Mouse (Mus musculus) heart, adult 18-20 months (tissue): ENCODE measurements at regions not wholly inside any gene's neighbourhood (a gene's known extent, or its start where the extent isn't known, plus 50 kb on each side); places are given as distances from the start of the nearest gene placed in this dataset.

ENCODE experiments used
- DNase-seq, 2 experiments: peaks; one replicate each; pipeline ENCODE4 v3.0.0; 2021 to 2022; ENCODE audit warnings: mixed read lengths in 1 of 2

DNA sequence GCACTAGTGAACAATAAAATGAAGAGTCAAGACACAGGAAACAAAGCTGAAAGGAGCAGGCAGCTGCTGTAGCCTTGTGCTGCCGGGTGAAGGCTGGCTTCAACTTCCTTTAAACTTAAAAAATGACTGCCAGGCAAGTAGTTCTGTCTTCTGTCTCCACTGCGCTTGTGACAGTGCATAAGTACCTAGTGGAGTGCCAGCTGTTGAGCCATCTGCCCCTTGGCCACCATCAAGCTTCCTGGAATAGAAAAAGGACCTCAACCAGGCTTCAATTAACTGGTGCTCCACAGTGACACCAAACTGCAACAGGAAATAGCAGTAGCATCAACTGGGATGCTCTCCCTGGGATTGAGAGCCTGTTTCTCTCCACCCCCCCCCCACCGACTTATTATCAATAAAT, 616.8 kb upstream of the Tle4 start:
- no peak for DNase-seq

DNA sequence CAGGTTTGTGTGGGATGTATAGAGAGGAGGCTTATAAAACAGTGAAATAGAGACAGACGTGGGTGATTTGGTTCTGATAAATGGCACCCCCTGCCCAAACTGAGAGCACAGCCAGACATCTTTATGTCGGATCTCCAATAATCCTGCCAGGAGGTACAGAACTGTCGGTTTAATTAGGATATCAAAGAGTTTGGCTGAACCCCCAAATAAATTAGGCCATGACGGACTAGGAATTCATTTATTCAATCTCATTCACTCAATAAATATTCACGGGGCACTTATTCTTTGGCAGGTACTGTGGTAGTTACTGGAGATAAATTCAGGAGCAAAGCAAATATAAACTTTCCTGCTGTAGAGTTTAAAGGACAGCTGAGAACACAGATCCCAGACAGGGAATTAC, 615.0 kb upstream of the Tle4 start:
- no peak for DNase-seq

DNA sequence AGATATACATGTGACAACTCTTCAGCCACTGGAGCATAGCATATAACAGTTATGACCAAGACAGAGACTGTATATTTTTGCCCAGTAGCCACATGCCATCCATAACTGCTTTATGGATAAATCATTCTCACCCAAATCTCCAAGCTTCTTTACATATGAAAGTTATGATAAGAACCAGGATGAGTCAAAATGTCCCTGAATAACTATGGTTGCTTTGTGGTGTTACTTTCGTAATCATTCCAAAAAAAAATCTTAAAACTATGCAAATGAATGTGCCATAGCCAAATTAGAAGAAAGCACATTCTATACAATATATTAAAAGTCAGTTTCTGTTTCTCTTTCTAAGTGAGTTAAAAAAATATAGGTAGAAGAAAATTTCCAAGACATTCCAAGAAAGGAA, 605.2 kb upstream of the Tle4 start:
- DNase-seq = no peak

DNA sequence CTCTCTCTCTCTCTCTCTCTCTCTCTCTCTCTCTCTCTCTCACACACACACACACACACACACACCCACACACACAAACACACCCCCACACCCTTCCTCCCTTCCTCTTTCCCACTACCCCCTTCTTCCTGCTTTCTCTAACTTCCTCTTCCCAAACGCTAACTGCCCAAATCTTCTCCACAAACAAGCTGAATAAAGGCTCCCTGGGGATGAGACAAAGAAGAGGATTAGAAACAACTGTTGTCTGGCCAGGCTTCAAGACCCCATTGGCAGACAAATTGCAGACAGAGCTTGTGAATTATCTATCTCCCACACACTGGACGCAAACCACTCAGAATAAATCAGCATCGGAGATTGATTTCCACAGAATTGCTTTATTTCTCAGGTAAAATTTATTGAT, 603.4 kb upstream of the Tle4 start:
- DNase-seq = peak; percentile 8 to 19

DNA sequence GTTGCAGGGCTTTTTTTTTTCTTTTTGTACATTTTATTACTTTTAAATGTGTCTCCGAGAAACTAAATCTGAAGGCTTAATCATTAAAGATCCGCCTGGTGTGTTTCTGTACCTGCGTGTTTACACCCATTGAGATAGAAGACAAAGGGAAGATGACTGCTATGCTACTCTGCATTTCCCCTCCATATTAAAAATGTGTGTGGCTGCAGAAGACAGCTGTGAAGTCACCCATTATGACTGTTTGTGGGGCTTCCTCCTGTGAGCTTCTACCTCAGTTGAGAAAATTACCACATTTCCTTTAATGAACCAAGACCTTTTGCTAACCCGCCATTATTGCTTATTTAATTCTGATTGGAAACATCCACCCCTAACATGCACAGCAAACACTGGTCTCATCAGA, 602.9 kb upstream of the Tle4 start:
- no peak for DNase-seq

DNA sequence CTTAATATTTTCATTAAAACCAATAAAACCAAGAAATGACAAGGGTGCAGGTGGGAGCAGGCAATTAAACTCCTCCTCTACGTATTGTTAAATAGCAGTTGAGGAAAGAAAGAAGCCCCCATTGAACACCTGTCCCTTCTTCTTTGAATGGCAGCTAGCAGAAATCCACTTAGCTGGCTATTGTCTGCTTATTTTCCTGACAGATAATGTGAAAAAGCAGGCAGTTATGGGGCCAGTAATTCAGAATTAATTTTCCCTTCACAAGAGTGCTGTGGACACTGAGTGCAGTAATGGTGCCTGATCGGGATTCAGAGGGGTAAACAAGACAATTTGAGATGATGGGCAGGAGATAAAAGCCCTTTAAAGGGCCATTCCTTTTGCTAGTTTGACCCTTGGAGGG, 602.5 kb upstream of the Tle4 start:
- DNase-seq = no peak

DNA sequence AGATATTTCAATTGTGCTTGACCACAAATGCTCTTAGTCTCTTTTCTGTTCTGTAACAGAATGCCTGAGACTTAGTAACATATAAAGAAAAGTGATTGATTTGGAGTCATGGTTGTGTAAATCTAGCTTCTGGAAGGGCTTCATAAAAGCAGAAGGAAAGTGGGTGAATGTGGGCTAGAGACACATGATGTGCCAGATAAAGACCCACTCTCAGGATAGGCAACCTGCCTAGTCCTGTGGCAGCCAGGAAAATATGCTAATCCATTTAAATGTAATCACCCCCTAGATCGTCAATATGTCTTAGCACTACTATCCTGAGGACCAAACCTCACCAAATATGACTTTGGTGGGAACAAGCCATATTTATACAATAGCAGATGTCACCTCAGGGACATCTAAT, 601.8 kb upstream of the Tle4 start:
- no peak for DNase-seq

DNA sequence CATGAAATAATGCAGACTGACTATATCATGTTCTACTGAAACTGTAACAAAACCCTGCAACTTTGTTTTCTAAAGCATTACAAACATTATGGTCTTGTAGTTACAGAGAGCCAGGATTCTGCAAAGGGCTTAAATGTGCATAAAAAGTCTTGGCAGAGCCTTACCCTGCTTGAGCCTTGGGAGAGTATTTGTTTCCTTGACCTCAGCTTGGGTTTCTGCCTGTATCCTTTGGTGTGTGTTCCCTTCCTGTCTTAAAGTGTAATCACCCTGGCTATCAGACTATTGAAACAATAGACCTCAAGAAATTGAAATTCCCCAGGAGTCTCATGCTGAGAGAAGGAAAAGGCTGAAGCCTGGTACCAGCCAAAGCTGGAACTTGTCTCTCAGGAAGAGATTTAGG, 577.4 kb upstream of the Tle4 start:
- DNase-seq = no peak

DNA sequence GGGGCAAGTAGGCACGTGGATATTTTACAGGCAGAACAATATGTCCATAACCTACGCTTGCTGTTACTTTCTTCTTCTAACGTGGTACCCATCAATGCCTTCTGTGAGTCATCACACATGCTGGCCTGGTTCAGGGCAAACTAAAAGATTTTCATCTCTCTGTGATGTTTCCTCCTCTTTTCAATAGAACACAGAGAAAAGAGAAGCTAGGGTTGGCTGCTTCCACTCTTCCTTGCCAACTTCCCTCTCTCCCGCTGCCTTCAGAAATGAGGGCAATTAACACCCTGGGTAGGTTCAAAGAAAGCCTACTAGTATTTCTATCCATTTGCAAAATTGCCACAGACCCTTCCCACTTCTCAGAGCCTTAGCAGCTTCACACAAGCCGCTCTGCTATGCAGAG, 575.5 kb upstream of the Tle4 start:
- no peak for DNase-seq

DNA sequence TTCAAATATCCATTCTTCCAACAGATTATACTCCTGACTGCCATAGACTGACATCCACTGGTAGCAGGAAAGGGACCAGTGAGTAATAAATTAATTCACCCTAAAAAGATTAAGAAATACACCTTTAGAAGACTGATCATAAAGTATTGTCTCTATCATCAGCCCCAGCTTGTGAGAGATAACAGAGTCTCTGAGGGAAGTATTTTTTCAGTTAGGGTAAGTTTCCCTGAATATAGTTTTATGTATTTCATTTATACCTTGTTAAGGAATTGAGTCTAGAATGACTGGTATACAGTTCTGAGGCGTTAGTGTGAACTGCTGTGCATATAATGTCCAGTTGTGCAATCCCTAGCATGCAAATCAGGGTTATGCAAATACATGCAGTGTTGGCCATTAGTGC, 569.3 kb upstream of the Tle4 start:
- DNase-seq = no peak

DNA sequence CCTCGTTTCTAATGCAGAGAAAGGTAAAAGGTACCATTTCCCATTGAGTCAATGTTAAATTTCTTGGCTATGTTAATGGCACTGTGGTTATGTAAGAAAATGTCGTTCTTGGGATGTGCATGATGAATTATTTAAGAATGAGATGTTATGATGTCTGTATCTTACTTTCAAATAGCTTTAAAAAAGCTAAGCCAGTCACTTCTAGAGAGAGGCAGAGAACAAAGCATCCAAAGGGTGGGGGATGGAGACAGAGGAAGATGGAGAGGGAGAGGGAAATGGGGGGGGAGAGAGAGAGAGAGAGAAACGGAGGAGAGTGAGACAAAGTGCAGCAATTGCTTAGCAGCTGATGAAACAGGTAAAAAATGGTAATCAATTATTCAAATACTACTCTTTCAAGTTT, 562.8 kb upstream of the Tle4 start:
- DNase-seq = no peak

DNA sequence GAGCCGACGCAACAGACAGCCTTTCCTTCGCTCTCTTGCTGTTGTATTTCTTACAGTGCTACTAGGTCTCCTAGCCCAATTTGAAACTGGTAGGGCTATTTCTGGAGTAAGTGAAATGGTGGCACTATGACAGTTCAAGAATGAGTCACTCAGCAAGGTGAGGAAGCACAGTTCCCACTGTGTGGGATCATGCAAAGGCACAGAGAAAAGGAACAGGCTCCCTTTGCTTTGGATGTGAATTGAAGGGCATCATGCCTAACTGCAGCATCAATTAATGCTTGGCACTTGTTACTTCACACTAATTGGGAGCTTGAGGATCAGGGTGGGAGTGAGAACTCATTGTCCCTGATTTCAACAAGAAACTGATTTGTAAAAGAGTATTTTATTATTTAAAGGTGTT, 560.8 kb upstream of the Tle4 start:
- DNase-seq = no peak

DNA sequence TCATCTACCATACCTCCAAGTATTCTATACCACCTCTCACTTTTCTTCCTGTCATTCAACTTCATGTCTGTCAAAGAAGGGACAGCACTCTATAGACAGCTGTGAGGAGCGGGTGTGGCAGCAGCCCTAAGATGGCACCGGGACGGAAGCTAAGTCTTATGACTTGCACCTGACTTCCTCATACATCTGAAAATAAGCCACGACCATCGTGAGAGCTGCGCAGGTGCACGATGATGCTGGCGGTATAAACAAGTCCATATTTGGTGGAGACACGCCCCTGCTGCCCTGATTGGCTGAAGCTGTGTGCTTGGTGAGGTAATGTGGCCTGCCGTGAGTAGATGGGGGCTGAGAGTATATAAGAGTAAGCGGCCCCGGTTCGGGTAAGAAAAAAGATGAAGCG, 560.3 kb upstream of the Tle4 start:
- DNase-seq = no peak

DNA sequence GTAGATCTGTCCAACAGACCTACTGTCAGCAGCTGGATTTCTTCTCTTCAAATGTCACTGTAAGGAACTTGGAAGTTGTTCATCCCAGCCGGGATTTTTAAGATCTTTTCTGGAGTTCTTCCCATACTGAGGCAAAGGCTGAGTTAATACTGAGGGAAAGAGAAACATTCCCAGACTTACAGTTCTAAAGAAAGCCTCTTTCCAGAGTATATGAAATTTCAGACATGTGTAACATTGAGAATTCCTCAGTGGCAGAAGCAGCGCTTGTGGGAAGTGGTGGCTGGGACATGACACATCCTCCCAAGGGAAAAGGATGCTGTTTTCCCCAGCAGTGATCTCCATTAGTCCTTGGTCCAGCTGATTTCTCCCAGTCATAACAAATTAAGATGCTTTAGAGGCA, 556.8 kb upstream of the Tle4 start:
- peak; percentile 5 to 13 for DNase-seq

DNA sequence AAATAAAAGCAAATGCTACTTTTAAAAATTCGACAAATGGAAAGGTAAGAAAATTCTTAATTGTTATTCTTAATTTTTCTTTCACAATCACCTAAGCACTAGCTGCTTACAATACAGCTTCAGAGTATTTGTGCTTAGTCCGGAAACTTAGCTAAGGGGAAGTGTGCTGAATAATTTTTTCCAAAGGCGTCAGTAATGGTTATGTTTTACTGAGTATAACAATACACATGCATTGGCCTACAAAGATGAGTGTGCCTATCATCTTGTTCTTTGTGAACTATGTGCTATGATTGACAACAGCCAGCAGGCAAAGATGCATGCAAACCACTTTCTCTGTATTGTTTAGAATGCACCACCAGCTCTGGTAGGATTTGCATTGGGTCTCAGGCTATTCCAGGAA, 548.5 kb upstream of the Tle4 start:
- no peak for DNase-seq

DNA sequence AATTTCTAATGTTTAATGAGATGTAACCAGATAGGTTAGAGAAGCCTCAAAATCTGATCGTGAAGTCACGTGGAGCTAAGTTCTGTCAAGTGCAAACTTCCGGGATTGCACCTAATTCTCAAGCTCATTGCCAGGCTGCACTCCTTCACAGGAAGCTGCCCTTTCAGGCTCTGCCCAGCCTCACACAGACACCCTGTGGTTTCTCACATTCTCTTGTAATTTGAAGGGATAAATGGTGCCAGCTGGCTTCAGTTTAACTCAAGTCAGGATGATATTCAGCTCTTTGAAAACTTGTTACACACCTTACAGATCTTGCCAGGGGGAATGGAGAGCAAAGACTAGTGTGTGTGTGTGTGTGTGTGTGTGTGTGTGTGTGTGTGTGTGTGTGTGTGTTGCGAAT, 529.3 kb upstream of the Tle4 start:
- no peak for DNase-seq

DNA sequence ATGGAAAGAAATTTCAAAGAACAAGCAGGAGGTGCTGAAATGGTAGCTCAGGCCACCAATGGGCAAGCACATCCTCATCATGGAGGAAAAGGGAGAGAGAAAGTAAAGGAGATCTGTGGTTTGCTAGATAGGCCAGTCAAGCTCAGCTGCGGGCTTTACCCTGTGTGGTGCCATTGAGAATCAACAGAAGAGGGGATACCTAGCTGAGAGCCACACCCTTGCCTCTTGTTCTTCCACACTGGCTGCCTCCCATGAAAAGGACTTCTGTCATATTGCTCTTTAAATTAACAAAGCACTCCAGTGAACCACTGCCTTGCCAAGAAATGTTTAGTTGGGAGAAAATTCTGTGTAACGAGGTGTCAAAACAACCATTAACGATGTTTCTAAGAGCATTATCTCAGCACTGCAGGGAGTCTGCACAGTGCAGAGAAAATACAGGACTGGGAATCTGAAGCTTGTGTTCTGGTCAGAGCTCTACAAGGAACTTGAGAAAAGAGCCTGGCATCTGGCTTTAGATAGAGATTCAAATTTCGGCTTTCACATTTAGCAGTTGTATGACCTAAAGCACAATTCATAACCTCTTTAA, 510.7 kb upstream of the Tle4 start:
- DNase-seq = no peak

DNA sequence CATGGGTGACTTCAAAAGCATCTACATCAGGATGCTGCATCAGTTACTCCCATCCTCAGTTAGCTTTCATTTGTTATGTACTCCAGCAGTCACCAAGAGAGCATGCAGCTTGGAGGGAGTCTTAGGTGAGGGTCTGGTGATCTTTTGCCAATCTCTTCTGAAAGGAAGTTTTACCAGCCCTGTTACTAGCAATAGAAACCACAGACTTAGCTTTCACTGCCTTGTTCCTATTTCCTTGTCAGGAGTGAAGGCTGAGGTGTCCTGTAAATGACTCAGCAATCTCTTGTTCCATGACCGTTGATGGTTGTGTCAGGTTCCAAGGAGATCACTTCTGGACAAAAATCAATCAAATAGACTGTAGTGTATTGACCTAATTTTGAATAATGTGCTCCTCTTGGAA, 497.2 kb upstream of the Tle4 start:
- no peak for DNase-seq

DNA sequence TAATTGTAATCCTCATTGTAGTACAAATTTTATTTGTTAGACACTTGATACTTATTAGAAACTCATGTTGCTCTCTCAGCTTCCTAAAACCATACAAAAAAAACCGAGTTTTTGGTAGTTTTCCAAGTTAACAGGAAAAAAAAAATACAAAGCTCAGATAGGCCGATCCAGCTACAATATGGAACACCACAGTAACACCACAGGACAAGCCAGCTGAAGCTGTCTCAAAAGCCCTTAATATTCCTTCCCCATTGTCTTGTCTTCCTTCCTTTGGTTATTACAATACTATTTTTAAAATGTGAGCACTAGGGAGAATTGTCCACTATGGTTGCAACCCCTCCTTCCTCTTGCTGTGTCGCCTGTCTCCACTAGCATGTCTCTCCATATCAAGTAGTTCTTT, 495.7 kb upstream of the Tle4 start:
- DNase-seq = no peak

DNA sequence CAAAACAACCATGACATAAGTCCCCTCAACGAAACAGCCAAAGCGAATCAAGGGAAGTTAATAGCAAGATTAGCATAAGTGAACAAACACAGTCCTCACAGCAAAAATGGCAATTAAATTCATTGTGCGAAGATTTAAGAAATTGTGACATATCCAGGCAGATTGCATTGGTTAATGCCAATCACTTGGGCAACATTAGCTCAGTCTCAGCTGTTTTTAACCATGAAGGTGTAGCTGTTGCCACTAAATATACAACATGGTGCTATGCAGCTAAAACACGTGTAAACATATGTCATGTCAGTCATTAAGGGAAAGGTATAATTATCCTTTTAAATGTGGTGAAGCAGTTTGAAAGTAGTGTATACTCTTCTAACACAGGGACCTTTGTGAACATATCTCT, 482.8 kb upstream of the Tle4 start:
- no peak for DNase-seq

DNA sequence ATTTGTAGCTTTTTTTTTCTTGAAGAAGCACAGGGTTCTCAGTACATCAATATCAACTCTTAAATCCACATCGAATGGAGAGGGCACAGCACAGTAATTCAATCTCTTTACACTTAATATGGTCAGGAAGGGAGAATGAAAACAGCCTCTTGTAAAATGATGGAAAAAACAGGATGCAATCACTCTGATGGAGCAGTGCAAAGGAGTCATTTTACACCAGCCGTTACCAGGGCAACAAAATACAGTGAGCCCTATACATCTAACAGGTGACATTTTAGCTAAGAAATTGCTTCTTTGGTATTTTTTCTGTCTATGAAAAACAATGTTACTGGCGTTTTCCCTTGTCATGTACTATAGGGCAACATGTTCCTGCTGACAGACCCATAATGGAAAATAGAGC, 459.9 kb upstream of the Tle4 start:
- DNase-seq = no peak

DNA sequence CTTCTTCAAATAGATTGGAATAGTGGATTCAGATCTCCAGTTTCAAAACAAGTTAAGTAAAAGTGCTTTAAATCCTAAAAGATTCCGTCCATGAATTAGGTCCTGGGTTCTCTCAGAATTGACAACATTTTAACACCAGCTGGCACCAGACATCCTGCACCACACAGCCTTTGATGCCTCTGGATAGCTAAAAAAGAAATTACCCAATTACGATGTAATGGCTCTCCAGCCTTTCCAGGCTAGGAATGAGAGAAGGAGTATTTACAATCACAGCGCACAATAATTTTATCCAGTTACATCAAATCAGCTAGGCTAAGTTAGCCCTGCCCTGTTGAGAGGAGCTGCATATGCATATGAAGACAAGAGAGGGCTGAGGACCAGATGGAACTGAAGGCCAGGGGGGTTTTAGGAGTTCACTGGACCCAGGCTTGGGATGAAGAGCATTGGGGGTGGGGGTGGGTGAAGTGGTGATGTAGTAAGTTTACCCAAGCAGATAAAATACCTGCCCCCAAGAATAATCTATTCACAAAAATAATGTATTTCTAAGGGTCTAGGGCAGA, 455.8 kb upstream of the Tle4 start:
- no peak for DNase-seq

DNA sequence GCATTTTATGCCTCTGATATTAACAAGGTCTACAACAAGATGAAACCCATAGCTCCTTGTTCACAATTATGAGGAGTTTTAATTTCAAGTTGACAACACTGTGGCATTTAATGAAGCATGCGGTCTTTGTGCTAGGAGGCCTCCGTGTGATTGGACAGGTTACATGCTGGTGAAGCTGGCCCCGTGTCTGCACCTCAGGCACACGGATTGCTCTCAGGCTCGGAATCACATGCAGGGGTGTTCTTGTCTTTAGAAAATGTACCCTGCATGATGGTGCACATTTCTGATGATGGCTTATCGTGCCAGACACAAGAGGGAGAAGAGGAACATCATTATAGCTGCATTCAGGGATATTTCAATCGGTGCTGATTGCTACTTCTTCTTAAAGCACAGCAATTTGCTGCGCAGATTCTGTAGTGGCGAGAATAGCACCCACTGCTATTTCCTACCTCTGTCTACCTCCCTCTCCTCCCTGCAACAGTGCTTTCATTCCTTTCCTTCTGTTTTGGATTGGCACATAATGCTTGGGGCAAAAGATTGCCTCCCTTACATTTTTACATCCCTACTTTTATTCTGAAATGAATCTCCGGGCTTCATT, 454.9 kb upstream of the Tle4 start:
- DNase-seq = no peak

DNA sequence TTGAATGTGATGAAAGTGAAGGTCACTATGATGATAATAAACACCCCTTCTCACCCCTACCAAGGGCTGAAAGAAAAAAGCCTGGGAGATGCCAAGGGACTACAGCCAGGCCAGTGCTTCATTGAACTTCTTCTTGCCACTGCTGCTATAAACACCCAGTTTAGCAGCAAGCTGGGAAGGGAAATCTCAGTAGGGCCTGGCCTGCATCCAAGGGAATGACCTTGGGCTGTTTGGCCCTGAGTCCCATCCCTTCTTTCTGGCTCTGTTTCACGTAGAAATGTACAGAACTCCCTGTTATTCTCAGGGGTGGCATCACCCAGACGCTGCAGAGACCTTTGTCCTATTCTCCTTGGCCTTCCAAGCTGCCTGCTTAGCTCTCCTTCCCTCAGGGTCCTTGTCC, 450.0 kb upstream of the Tle4 start:
- no peak for DNase-seq
